Mouse (Mus musculus): ENCODE data around the gene Slu7. TPM values are rescaled to one million over a fixed set of nuclear protein-coding genes. Genes with fewer than 3 reads are reported as not detected.

The Slu7 gene
- total RNA-seq, 2 experiments from 2014 or later, result 28.6 to 83.0 TPM

- ATAC-seq (replicated peaks; ENCODE audit: low FRiP score, low TSS enrichment, poor library complexity, severe bottlenecking), result peak; percentile 72
These were observed 20.6 kb upstream of the Slu7 start for GRCm38 (mm10) chr11:43412771-43413451.

GRCm38 (mm10) chr11:43417201-43417600, 16.3 kb upstream of the Slu7 start:
- no peak for ATAC-seq (replicated peaks; ENCODE audit: low FRiP score, low TSS enrichment, poor library complexity, severe bottlenecking)

GRCm38 (mm10) chr11:43424386-43424785, 9.2 kb upstream of the Slu7 start:
- ATAC-seq (replicated peaks; ENCODE audit: low FRiP score, low TSS enrichment, poor library complexity, severe bottlenecking), result no peak

- ATAC-seq (replicated peaks; ENCODE audit: low FRiP score, low TSS enrichment, poor library complexity, severe bottlenecking), result no peak; the same call in 1 of the 2 replicates
These were observed 8.3 kb upstream of the Slu7 start for GRCm38 (mm10) chr11:43425166-43425709.

- ATAC-seq (replicated peaks; ENCODE audit: low FRiP score, low TSS enrichment, poor library complexity, severe bottlenecking), result peak; percentile 100
These were observed 7.6 kb upstream of the Slu7 start, which contains the start of gene Pttg1 for GRCm38 (mm10) chr11:43425824-43426413. Gene Pttg1 (minus strand): TSS chr11:43426251.

GRCm38 (mm10) chr11:43426414-43426884, 7.1 kb upstream of the Slu7 start:
- ATAC-seq (replicated peaks; ENCODE audit: low FRiP score, low TSS enrichment, poor library complexity, severe bottlenecking), result peak; percentile 49

GRCm38 (mm10) chr11:43434024-43434407, 472 bp downstream of the Slu7 start:
- peak; percentile 76 for ATAC-seq (replicated peaks; ENCODE audit: low FRiP score, low TSS enrichment, poor library complexity, severe bottlenecking)

GRCm38 (mm10) chr11:43441121-43441520, 7.6 kb downstream of the Slu7 start:
- no peak for ATAC-seq (replicated peaks; ENCODE audit: low FRiP score, low TSS enrichment, poor library complexity, severe bottlenecking)

- ATAC-seq (replicated peaks; ENCODE audit: low FRiP score, low TSS enrichment, poor library complexity, severe bottlenecking), result no peak
These were observed 9.6 kb downstream of the Slu7 start for GRCm38 (mm10) chr11:43443183-43443582.

- no peak for ATAC-seq (replicated peaks; ENCODE audit: low FRiP score, low TSS enrichment, poor library complexity, severe bottlenecking)
These were observed 16.4 kb downstream of the Slu7 start for GRCm38 (mm10) chr11:43449916-43450315.

GRCm38 (mm10) chr11:43451322-43451721, 17.8 kb downstream of the Slu7 start:
- ATAC-seq (replicated peaks; ENCODE audit: low FRiP score, low TSS enrichment, poor library complexity, severe bottlenecking), result no peak

- ATAC-seq (replicated peaks; ENCODE audit: low FRiP score, low TSS enrichment, poor library complexity, severe bottlenecking), result 0 out of 2 replicates have a peak, but pooled peaks have one; percentile 26
These were observed 18.7 kb downstream of the Slu7 start for GRCm38 (mm10) chr11:43452266-43452665.

- no peak for ATAC-seq (replicated peaks; ENCODE audit: low FRiP score, low TSS enrichment, poor library complexity, severe bottlenecking)
These were observed 29.7 kb downstream of the Slu7 start for GRCm38 (mm10) chr11:43463204-43463603.

GRCm38 (mm10) chr11:43470118-43470517, 36.6 kb downstream of the Slu7 start:
- no peak for ATAC-seq (replicated peaks; ENCODE audit: low FRiP score, low TSS enrichment, poor library complexity, severe bottlenecking)

GRCm38 (mm10) chr11:43470881-43471820, 37.6 kb downstream of the Slu7 start:
- ATAC-seq (replicated peaks; ENCODE audit: low FRiP score, low TSS enrichment, poor library complexity, severe bottlenecking), result no peak

- no peak for ATAC-seq (replicated peaks; ENCODE audit: low FRiP score, low TSS enrichment, poor library complexity, severe bottlenecking)
These were observed 39.6 kb downstream of the Slu7 start for GRCm38 (mm10) chr11:43473115-43473514.

- no peak for ATAC-seq (replicated peaks; ENCODE audit: low FRiP score, low TSS enrichment, poor library complexity, severe bottlenecking)
These were observed 40.2 kb downstream of the Slu7 start for GRCm38 (mm10) chr11:43473635-43474224.

GRCm38 (mm10) chr11:43474225-43474774, 40.8 kb downstream of the Slu7 start, which contains the start of gene C1qtnf2:
Gene C1qtnf2 (plus strand): TSS chr11:43474276.
- ATAC-seq (replicated peaks; ENCODE audit: low FRiP score, low TSS enrichment, poor library complexity, severe bottlenecking), result peak; percentile 84

- ATAC-seq (replicated peaks; ENCODE audit: low FRiP score, low TSS enrichment, poor library complexity, severe bottlenecking), result no peak
These were observed 45.8 kb downstream of the Slu7 start for GRCm38 (mm10) chr11:43479376-43479775.
